Mouse (Mus musculus): ENCODE measurements at regions not wholly inside any gene's neighbourhood (a gene's known extent, or its start where the extent isn't known, plus 50 kb on each side); places are given as distances from the start of the nearest gene placed in this dataset.

DNA sequence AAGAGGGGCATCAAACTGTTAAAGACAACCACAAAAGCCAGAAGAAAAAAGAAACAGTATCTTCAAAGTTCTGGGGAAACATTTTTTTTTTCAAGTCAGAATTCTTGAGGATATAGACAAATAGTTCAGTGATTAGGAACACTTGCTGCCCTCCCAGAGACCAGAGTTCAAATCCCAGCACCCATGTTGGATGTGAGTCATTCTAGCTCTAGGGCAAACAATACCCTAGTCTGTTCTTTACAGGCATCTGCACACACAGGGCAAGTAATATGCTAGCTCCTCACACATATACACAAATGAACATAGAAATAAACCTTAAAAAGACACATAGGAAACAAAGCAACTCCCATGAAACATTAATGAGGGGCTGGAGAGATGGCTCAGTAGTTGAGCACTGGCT lies 256.8 kb downstream of the Mreg start:
- Histone ChIP-seq H3K9me3 (no peaks in the 10 kb centered on the region), H3K9ac (no peak overlapping the region), H3K27me3 (replicated peaks) (no peaks in the 10 kb centered on the region), H3K4me2 (replicated peaks) (no peak overlapping the region), H3K4me3 (replicated peaks) (no peak overlapping the region), H3K27ac (no peak overlapping the region), H3K4me1 (replicated peaks) (no peaks in the 10 kb centered on the region), H3K36me3 (no peaks in the 10 kb centered on the region)
- no peak for ATAC-seq

DNA sequence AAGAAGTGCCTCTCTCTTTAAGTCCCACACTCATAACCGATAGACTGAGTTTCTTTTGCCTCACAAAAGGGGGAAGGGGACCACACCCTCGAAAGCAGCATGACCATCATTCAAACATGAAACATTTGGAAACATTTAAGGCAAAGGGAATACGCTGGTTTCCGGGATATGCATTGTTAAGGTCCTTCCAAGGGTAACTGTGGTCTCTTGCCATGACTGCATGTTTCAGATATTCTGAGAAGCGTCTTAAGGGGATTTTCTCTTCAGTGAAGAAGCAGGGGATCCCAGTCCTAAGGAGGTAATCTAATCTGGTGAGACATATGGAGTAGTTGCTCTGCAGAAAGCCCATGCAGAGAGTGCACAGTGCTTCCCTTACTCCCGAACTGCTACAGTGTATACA lies 258.8 kb downstream of the Mreg start:
- WGBS: 57% methylated on average over 6 of the region's 6 CpGs
- no peak overlapping the region for H3K4me2 ChIP-seq (replicated peaks)
- H3K27me3 ChIP-seq (replicated peaks): no peaks in the 10 kb centered on the region
- no peak overlapping the region for H3K4me3 ChIP-seq (replicated peaks)
- H3K9ac ChIP-seq: no peak overlapping the region
- H3K4me1 ChIP-seq (replicated peaks): no peaks in the 10 kb centered on the region
- H3K36me3 ChIP-seq: no peaks in the 10 kb centered on the region
- H3K9me3 ChIP-seq: no peaks in the 10 kb centered on the region
- H3K27ac ChIP-seq: no peak overlapping the region
- ATAC-seq: no peak

DNA sequence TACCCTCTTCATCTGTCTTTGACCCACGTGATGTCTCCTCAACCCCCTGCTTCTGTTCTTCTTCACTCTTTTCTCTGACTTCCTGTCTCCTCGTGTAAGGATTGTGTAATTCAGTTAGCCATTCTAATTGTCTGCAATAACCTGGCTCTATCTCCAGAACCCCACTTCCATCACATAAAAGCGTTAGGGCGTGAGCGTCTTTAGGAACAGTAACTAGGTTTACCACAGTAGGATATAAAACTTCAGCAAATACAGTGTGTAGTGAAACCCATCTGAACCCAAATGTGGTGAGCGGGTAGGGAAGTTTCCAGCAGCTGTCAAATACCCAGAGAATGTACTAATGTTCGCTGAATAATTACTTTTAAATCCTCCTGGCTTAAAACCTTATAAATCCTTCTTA lies 262.6 kb downstream of the Mreg start:
- Histone ChIP-seq H3K36me3 (no peaks in the 10 kb centered on the region), H3K27ac (no peak overlapping the region), H3K4me2 (replicated peaks) (no peak overlapping the region), H3K4me3 (replicated peaks) (no peak overlapping the region), H3K9me3 (no peaks in the 10 kb centered on the region), H3K9ac (no peak overlapping the region), H3K4me1 (replicated peaks) (no peaks in the 10 kb centered on the region), H3K27me3 (replicated peaks) (no peaks in the 10 kb centered on the region)
- no peak for ATAC-seq
- WGBS: 69% methylated on average over 7 of the region's 7 CpGs

DNA sequence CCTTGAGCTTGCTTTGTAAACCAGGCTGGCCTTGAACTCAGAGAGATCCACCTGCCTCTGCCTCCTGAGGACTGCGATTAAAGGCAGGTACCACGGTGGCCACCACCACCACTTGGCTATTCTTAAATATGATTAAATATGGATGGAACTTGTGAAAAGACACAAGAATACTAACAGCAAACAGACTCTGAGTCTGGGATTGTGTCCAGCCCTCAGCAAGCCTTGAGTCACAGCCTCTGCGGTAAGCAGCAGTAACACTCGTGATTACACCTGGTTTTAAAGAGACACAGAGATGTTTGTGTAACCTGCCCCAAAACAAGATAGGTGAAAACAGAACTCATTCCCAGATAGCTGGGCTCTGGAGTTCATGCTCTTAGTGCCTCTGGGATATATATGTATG lies 263.4 kb downstream of the Mreg start:
- Histone ChIP-seq H3K4me2 (replicated peaks) (no peak overlapping the region), H3K36me3 (no peaks in the 10 kb centered on the region), H3K9ac (no peak overlapping the region), H3K27me3 (replicated peaks) (no peaks in the 10 kb centered on the region), H3K9me3 (no peaks in the 10 kb centered on the region), H3K4me1 (replicated peaks) (no peaks in the 10 kb centered on the region), H3K27ac (no peak overlapping the region), H3K4me3 (replicated peaks) (no peak overlapping the region)
- ATAC-seq: no peak
- 92% methylated on average over 4 of the region's 4 CpGs for WGBS

DNA sequence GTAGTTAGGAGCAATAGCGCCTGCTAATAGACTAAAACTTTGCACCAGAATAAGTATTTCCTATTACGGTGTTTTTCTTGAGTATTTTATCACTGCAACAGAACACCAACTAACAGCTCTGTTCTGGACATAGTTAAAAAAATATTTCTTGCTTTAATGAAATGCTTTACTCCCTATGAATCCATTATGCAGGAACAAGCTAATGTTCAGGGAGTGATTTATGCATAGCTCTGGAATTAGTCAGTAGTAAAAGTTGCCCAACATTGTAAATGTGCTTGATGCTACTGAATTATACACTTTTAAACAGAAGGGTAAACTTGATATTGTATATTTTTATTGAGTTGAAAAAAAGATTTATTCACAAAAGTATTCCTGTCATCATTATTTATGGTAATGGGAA lies 264.6 kb downstream of the Mreg start:
- no peak overlapping the region for H3K4me2 ChIP-seq (replicated peaks)
- H3K36me3 ChIP-seq: no peaks in the 10 kb centered on the region
- WGBS: 86% methylated on average over 2 of the region's 2 CpGs
- no peak overlapping the region for H3K27ac ChIP-seq
- no peak for ATAC-seq
- no peaks in the 10 kb centered on the region for H3K4me1 ChIP-seq (replicated peaks)
- H3K27me3 ChIP-seq (replicated peaks): no peaks in the 10 kb centered on the region
- no peak overlapping the region for H3K4me3 ChIP-seq (replicated peaks)
- H3K9me3 ChIP-seq: no peaks in the 10 kb centered on the region
- no peak overlapping the region for H3K9ac ChIP-seq

DNA sequence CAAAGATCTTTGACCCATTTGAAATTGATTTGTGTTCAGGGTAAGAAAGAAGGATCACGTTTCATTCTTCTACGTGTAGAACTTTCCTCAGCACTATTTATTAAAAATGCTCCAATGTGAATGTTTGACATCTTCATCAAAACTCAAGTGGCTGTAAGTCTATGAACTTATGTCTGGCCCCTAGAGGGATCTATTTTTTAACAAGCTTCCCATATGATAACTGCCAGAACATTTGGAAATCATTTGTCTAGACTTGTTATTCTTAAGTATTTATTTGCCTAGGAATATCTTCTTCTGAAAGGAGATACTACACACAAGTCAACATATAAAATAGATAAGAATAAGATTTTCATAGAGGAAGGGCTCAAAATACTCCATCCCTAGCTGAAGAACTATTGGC lies 265.2 kb downstream of the Mreg start:
- no peak overlapping the region for H3K4me3 ChIP-seq (replicated peaks)
- no peak overlapping the region for H3K4me2 ChIP-seq (replicated peaks)
- H3K27ac ChIP-seq: no peak overlapping the region
- no peaks in the 10 kb centered on the region for H3K36me3 ChIP-seq
- H3K9ac ChIP-seq: no peak overlapping the region
- ATAC-seq: no peak
- 47% methylated on average over 2 of the region's 2 CpGs for WGBS
- H3K4me1 ChIP-seq (replicated peaks): no peaks in the 10 kb centered on the region
- H3K27me3 ChIP-seq (replicated peaks): no peaks in the 10 kb centered on the region
- H3K9me3 ChIP-seq: no peaks in the 10 kb centered on the region

DNA sequence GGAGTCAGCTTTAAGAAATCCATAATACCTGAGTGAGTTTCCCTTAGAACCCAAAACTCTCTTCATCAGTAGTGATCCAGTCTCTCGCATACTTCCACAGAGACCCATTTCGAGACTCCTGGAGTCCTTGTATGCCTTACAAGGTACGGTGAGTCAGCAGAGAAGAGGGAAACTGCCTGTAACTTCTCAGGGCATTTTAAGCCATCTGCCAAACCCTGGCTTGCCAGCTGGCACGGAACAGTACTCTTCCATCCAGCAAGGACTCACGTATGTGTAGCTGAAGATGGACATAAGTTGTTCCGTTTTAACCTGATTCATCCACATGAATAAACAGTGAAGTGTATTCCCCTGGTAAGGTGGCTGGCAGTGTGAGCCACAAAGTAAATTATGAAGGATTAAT lies 267.0 kb downstream of the Mreg start:
- H3K27me3 ChIP-seq (replicated peaks): no peaks in the 10 kb centered on the region
- no peak for ATAC-seq
- no peak overlapping the region for H3K4me2 ChIP-seq (replicated peaks)
- H3K4me1 ChIP-seq (replicated peaks): no peaks in the 10 kb centered on the region
- H3K9ac ChIP-seq: no peak overlapping the region
- no peaks in the 10 kb centered on the region for H3K9me3 ChIP-seq
- H3K4me3 ChIP-seq (replicated peaks): no peak overlapping the region
- no peak overlapping the region for H3K27ac ChIP-seq
- WGBS: 84% methylated on average over 6 of the region's 6 CpGs
- no peaks in the 10 kb centered on the region for H3K36me3 ChIP-seq

DNA sequence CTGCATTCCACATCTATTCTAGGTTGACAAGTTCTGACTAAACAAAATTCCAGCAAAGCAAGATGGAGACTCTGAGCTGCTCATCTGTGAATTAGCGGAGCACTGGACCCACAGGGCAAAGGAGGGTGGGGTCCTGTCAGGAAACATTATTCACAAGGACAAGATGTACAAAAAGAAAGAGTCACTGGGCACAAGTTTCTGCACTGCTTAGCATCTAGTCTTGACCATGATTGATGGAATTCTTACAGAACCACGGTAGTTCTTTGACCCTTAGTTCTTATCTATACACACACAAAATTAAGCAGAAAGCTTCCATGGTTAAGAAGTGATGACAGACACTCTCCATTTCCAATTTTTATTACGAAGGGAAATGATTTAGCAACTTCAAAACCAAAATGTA lies 267.6 kb downstream of the Mreg start:
- ATAC-seq: no peak
- H3K9ac ChIP-seq: no peak overlapping the region
- no peaks in the 10 kb centered on the region for H3K36me3 ChIP-seq
- no peak overlapping the region for H3K4me3 ChIP-seq (replicated peaks)
- H3K9me3 ChIP-seq: no peaks in the 10 kb centered on the region
- WGBS: 57% methylated on average over 3 of the region's 3 CpGs
- no peak overlapping the region for H3K27ac ChIP-seq
- no peak overlapping the region for H3K4me2 ChIP-seq (replicated peaks)
- no peaks in the 10 kb centered on the region for H3K27me3 ChIP-seq (replicated peaks)
- H3K4me1 ChIP-seq (replicated peaks): no peaks in the 10 kb centered on the region

DNA sequence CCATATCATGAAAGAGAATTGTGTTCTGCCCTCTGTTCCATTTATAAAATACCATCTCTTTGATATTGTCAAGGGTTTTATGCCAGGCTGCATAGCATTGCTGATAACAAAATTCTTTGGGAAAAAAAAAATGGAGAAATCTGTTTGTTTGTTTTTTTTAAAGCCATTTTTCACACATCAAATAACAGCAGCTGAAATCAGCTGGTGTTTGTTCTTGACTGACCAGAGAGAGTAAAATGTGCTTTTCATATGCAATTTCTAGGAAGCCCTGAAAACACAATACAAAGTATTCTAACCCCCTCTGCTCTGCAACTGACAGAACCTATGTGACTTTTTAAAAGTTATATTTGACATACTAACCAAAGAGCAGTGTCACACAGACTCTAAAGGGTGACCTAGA lies 270.0 kb downstream of the Mreg start:
- H3K4me2 ChIP-seq (replicated peaks): no peak overlapping the region
- no peaks in the 10 kb centered on the region for H3K27me3 ChIP-seq (replicated peaks)
- peaks cover 11% of the 10 kb centered on the region; the same call in 1 of the 2 replicates for H3K4me1 ChIP-seq (replicated peaks)
- no peak overlapping the region for H3K9ac ChIP-seq
- H3K4me3 ChIP-seq (replicated peaks): no peak overlapping the region
- no peaks in the 10 kb centered on the region for H3K36me3 ChIP-seq
- no peak for ATAC-seq
- no peak overlapping the region for H3K27ac ChIP-seq
- no peaks in the 10 kb centered on the region for H3K9me3 ChIP-seq

DNA sequence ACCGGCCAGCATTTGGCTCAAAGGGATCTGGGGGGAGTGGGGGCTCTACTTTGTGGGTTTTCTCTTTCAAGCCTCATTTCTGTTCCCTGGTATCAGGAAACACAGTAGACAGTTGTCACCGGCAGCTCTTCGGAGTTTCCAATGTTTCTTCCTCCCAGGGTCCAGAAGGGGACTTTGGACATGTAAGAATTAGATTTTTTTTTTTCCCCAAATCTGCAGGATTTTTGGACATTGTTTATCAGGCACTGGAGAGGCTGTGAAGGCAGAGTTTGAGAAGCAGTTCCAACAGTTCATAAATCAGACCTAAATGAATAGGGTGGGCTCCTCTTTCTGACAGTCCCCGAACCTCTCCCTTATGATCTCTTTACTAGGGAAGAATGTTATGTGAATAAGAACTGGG lies 270.4 kb downstream of the Mreg start:
- peaks cover 14% of the 10 kb centered on the region; the same call in 1 of the 2 replicates for H3K4me1 ChIP-seq (replicated peaks)
- H3K27me3 ChIP-seq (replicated peaks): no peaks in the 10 kb centered on the region
- H3K9me3 ChIP-seq: no peaks in the 10 kb centered on the region
- no peak overlapping the region for H3K9ac ChIP-seq
- no peak for ATAC-seq
- H3K4me3 ChIP-seq (replicated peaks): no peak overlapping the region
- H3K36me3 ChIP-seq: no peaks in the 10 kb centered on the region
- 79% methylated on average over 4 of the region's 4 CpGs for WGBS
- H3K27ac ChIP-seq: no peak overlapping the region
- no peak overlapping the region for H3K4me2 ChIP-seq (replicated peaks)

DNA sequence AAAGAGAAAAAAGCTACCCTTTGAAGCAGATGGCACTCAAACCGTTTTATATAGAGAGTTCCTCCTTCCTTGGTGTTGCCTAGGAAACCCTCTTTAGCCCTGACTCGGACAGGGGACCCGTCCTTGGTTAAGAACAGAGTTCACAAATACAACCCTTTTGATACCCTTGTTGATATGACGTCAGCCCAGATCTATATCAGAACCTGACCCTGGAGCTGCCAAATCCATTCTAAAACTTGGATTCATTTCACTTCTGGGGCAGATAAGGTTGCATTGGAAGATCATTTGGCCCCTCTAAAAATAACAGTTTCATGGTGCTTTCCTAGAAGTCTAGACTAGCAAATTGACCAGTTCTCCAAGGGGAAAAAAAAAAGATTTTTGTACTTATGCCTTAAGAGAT lies 271.2 kb downstream of the Mreg start:
- no peak for ATAC-seq
- 67% methylated on average over 4 of the region's 4 CpGs for WGBS
- no peak overlapping the region for H3K4me2 ChIP-seq (replicated peaks)
- no peaks in the 10 kb centered on the region for H3K36me3 ChIP-seq
- H3K27me3 ChIP-seq (replicated peaks): no peaks in the 10 kb centered on the region
- no peak overlapping the region for H3K9ac ChIP-seq
- no peak overlapping the region for H3K27ac ChIP-seq
- no peaks in the 10 kb centered on the region for H3K9me3 ChIP-seq
- no peak overlapping the region for H3K4me3 ChIP-seq (replicated peaks)
- H3K4me1 ChIP-seq (replicated peaks): peaks cover 20% of the 10 kb centered on the region; the same call in 1 of the 2 replicates

DNA sequence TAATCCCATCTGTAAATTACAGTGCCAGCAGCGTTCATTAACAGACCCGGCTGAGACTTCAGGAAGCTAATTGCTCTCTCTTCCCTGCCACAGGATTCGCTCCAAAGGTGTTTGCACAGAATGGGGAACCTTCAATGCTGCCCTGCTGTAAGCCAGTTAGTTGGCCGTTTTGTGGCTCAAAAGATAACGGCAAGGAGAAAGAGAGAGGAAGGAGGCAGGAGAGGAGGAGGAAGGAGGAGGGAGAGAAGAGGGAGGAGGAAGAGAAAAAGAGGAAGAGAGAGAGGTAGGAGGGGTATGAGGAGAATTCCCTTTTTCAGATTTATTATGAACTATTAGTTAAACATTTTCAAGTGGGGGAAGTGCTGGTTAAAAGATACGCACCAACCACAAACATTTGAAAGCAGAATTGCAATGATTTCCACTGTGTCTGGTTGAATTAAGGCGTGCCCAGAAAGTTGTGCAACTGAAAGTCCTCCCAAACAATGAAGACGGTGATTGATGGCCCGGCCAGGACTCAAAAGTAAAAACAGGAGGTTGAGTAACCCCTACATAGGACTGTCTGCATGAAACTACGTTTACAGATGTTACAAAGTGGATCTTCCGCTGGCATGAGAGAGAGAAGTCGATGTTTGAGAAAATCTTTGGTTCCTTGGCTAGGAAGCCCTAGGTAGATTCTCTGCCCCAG lies 273.6 kb downstream of the Mreg start:
- 28% methylated on average over 12 of the region's 12 CpGs for WGBS

DNA sequence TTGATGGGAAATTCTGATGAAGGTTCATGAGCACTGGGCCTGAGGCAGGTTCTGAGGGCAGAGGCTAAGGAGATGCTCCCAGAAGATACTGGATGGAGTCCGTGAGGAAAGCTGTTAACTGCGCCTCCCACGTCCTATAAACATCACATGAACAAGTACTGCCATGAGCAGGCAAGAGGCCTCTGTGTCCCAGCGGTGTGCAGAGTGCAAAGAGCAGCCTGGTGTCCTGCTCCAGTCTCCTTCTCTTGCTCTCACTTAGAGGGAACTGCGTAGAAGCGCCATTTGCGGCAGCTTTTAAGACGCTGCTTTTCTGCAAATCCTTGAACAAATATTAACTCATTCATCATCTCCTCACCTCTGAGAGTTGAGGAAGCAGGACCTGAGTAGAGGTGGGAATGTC lies 274.2 kb downstream of the Mreg start:
- H3K36me3 ChIP-seq: no peaks in the 10 kb centered on the region
- 25% methylated on average over 8 of the region's 8 CpGs for WGBS
- peak overlapping the region; percentile 42 for H3K4me2 ChIP-seq (replicated peaks)
- peaks cover 20% of the 10 kb centered on the region; the same call in 1 of the 2 replicates for H3K4me1 ChIP-seq (replicated peaks)
- H3K27ac ChIP-seq: no peak overlapping the region
- no peaks in the 10 kb centered on the region for H3K27me3 ChIP-seq (replicated peaks)
- no peak overlapping the region for H3K9ac ChIP-seq
- ATAC-seq: peak; percentile 85
- H3K4me3 ChIP-seq (replicated peaks): no peak overlapping the region
- H3K9me3 ChIP-seq: no peaks in the 10 kb centered on the region

More for the DNA sequence above, 273.6 kb downstream of the Mreg start:
- peak; percentile 46 for ATAC-seq
- Histone ChIP-seq H3K4me1 (replicated peaks) (peaks cover 20% of the 10 kb centered on the region; the same call in 1 of the 2 replicates), H3K9me3 (no peaks in the 10 kb centered on the region), H3K4me3 (replicated peaks) (no peak overlapping the region), H3K9ac (no peak overlapping the region), H3K36me3 (no peaks in the 10 kb centered on the region), H3K27ac (no peak overlapping the region), H3K27me3 (replicated peaks) (no peaks in the 10 kb centered on the region), H3K4me2 (replicated peaks) (peak overlapping the region; percentile 42)
